Mouse (Mus musculus) neural tube, embryonic 14.5 days (tissue): Measurements from ENCODE around the gene Bid. TPM values are rescaled to one million over a fixed set of nuclear protein-coding genes. Genes with fewer than 3 reads are reported as not detected.

Experiments
- ATAC-seq: fragments of 200-750 bp; cut with Nextera tagmentation; 2 replicates; pipeline ENCODE4 v1.8.0; 2017; ENCODE audit warnings: low read depth, mild to moderate bottlenecking, moderate TSS enrichment, moderate library complexity
- H3K27ac ChIP-seq: fragments of 300-500 bp; sonication (generic); 2 replicates; pipeline ENCODE4 v1.5.1; 2014; ENCODE audit warnings: low read depth, mild to moderate bottlenecking, control low read depth, low read length, moderate library complexity, mixed read lengths
- H3K27me3 ChIP-seq: fragments of 300-500 bp; sonication (generic); 2 replicates; pipeline ENCODE4 v1.6.1; 2014; ENCODE audit warnings: low read length; ENCODE audit not compliant: control insufficient read depth, insufficient read depth
- H3K36me3 ChIP-seq: fragments of 300-500 bp; sonication (generic); 2 replicates; pipeline ENCODE4 v1.6.1; 2014; ENCODE audit warnings: low read length, mixed read lengths; ENCODE audit not compliant: control insufficient read depth, insufficient read depth
- H3K4me1 ChIP-seq: fragments of 300-500 bp; sonication (generic); 2 replicates; pipeline ENCODE4 v1.6.1; 2014; ENCODE audit warnings: low read length; ENCODE audit not compliant: control insufficient read depth, insufficient read depth
- H3K4me2 ChIP-seq: fragments of 300-500 bp; sonication (generic); 2 replicates; pipeline ENCODE4 v1.6.1; 2014; ENCODE audit warnings: mild to moderate bottlenecking, low read depth, low read length, control low read depth
- H3K4me3 ChIP-seq: fragments of 300-500 bp; sonication (generic); 2 replicates; pipeline ENCODE4 v1.5.1; 2014; ENCODE audit warnings: low read depth, low read length, control low read depth, mixed read lengths
- H3K9ac ChIP-seq: fragments of 300-500 bp; sonication (generic); replicated peaks from 2 replicates; pipeline ENCODE4 v1.6.1; 2014; ENCODE audit warnings: low read depth, mild to moderate bottlenecking, control low read depth, low read length, mixed read lengths
- H3K9me3 ChIP-seq: fragments of 300-500 bp; sonication (generic); 2 replicates; pipeline ENCODE4 v1.6.1; 2016; ENCODE audit warnings: low read length; ENCODE audit not compliant: control insufficient read depth
- WGBS: fragments of 180-500 bp; shearing (Covaris S2); extraction: QIAGEN DNeasy Blood & Tissue Kit; methylation state at CpG from one replicate; pipeline ENCODE4 v1.1.7; 2014; 5-methylcytosine and 5-hydroxymethylcytosine counted together
- polyA plus RNA-seq: library from polyadenylated mRNA; unstranded; fragments of >200 nt; fragmentation: Nextera tagmentation; extraction: Ambion mirVana; gene quantifications from 2 replicates; pipeline ENCODE4 v1.2.1, GENCODE M21; 2014

Gene Bid
- polyA plus RNA-seq, 1 experiment from 2014 or later, result 39.6 TPM

DNA sequence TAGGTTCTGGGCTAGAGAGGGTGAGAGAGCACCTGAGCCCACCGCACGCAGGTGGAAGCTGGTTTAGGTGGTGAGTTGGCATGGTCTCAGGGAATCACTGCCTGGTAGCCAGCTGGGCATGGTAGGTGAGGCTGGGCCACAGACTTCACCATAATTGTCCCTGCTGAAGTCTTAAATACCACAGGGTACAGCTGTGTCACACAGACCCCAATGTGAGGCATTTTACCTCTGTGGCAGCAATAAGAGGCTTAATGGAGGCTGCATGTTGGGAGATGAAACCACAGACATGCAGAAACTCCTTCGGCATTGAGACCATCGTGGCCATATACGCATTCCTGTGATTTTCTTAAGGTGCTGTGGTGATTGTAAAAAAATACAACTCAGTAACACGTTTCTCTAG lies 35.8 kb upstream of the Bid start:
- Histone ChIP-seq H3K9ac (no peak overlapping the region), H3K4me3 (no peak overlapping the region), H3K36me3 (peaks cover 33% of the 10 kb centered on the region), H3K9me3 (no peaks in the 10 kb centered on the region), H3K4me2 (no peak overlapping the region), H3K27ac (no peak overlapping the region), H3K27me3 (no peaks in the 10 kb centered on the region), H3K4me1 (no peaks in the 10 kb centered on the region)
- ATAC-seq, result no peak
- WGBS, result 89% methylated on average over 6 of the region's 6 CpGs

GRCm38 (mm10) chr6:120951311-120951710 lies 34.7 kb upstream of the Bid start:
- Histone ChIP-seq H3K9me3 (no peaks in the 10 kb centered on the region), H3K27me3 (no peaks in the 10 kb centered on the region), H3K27ac (no peak overlapping the region), H3K4me2 (no peak overlapping the region), H3K4me3 (no peak overlapping the region), H3K9ac (no peak overlapping the region), H3K4me1 (no peaks in the 10 kb centered on the region), H3K36me3 (peaks cover 29% of the 10 kb centered on the region)
- no peak for ATAC-seq
- WGBS, result 93% methylated on average over 6 of the region's 6 CpGs

GRCm38 (mm10) chr6:120945510-120945909 lies 28.9 kb upstream of the Bid start:
- 95% methylated on average over 9 of the region's 9 CpGs for WGBS
- Histone ChIP-seq H3K4me2 (no peak overlapping the region), H3K27me3 (no peaks in the 10 kb centered on the region), H3K9ac (no peak overlapping the region), H3K36me3 (peaks cover 15% of the 10 kb centered on the region), H3K9me3 (no peaks in the 10 kb centered on the region), H3K4me1 (no peaks in the 10 kb centered on the region), H3K4me3 (no peak overlapping the region), H3K27ac (no peak overlapping the region)
- no peak for ATAC-seq

DNA sequence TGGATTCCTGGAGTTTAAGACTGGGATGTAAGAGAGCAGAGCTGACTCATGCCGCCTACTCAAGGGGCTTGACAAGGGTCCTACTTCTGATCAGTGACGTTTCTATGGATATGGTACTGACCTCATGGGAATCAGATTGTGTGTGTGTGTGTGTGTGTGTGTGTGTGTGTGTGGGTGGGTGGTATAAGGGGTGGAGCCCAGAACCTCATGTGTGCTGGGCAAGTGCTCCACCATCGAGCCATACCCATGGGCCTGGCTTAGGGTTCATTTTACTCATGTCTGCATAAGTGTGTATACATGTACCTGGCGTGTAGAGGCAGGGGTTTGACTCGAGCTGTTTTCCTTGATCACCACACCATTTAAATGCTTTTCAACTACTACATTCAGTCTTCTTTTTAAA lies 27.3 kb upstream of the Bid start:
- Histone ChIP-seq H3K27me3 (no peaks in the 10 kb centered on the region), H3K4me3 (no peak overlapping the region), H3K36me3 (0 out of 2 replicates have a peak, but pooled peaks cover 6% of the 10 kb centered on the region), H3K9me3 (no peaks in the 10 kb centered on the region), H3K9ac (no peak overlapping the region), H3K27ac (no peak overlapping the region), H3K4me1 (no peaks in the 10 kb centered on the region), H3K4me2 (no peak overlapping the region)
- no peak for ATAC-seq
- 99% methylated on average over 5 of the region's 5 CpGs for WGBS

DNA sequence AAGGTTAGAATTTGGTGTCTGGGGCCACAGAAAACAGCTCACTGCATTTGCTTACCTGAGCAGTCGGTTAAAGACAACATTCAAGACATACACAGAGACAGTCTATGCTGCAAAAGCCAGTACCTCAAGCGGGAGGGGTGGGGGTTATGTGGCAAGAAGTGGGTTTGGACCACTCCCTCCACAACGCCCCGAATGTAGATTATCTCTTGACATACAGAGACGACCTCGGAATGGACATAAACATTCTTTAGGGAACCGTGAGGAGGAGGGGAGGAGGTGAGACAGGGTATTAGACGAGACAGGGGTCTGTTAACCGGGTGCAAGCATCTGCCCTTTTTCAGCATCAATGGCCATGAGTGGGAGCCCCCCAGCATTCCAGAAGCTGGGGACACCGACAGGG lies 26.9 kb upstream of the Bid start:
- WGBS, result 87% methylated on average over 10 of the region's 10 CpGs
- Histone ChIP-seq H3K36me3 (0 out of 2 replicates have a peak, but pooled peaks cover 6% of the 10 kb centered on the region), H3K27me3 (no peaks in the 10 kb centered on the region), H3K4me1 (no peaks in the 10 kb centered on the region), H3K4me2 (no peak overlapping the region), H3K27ac (no peak overlapping the region), H3K4me3 (no peak overlapping the region), H3K9ac (no peak overlapping the region), H3K9me3 (no peaks in the 10 kb centered on the region)
- ATAC-seq, result no peak

DNA sequence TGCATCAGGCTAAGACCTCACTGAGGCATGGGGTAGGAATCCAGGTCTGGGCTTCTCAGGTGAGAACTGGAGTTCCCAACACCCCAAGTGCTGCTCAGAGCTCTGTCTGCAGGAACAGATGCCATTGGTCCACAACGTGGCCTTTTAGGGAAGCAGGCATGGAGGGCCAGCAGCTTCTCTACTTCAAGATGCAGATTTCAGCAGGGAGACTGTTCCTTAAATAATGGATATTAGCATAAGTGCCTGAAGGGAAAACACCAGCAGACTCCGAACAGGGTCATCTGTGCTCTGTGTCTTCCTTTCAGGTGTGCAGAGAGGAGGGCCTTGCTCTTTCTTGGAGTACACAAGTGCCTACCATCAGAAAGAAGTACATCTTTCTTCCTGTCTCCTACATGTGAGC lies 26.4 kb upstream of the Bid start:
- H3K4me2 ChIP-seq, result no peak overlapping the region
- no peak overlapping the region for H3K9ac ChIP-seq
- H3K27ac ChIP-seq, result no peak overlapping the region
- 0 out of 2 replicates have a peak, but pooled peaks cover 3% of the 10 kb centered on the region for H3K36me3 ChIP-seq
- no peaks in the 10 kb centered on the region for H3K4me1 ChIP-seq
- ATAC-seq, result no peak
- no peaks in the 10 kb centered on the region for H3K9me3 ChIP-seq
- H3K4me3 ChIP-seq, result no peak overlapping the region
- 78% methylated on average over 2 of the region's 2 CpGs for WGBS
- no peaks in the 10 kb centered on the region for H3K27me3 ChIP-seq

DNA sequence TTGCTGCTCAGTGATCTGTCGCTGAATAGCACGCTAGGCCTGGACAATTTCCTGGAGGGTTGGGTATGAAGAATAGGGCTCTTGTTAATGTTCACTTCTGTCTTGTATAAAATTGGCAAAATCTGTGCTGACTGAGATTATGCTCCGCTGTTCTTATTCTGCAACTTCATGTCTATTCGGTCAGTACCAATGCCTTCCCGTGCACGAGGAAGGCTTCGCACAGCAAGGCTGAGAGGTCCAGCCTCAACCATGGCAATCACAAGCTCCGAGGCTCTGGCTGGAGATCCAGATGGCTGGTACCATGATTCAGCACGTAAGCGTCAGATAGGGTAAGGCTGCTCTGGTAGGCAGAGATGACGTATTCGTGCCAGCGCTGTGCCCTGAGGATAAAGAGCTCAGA lies 24.9 kb upstream of the Bid start:
- Histone ChIP-seq H3K4me3 (no peak overlapping the region), H3K27ac (no peak overlapping the region), H3K4me1 (no peaks in the 10 kb centered on the region), H3K9me3 (no peaks in the 10 kb centered on the region), H3K36me3 (no peaks in the 10 kb centered on the region), H3K27me3 (no peaks in the 10 kb centered on the region), H3K9ac (no peak overlapping the region), H3K4me2 (no peak overlapping the region)
- ATAC-seq, result no peak
- 97% methylated on average over 13 of the region's 13 CpGs for WGBS

DNA sequence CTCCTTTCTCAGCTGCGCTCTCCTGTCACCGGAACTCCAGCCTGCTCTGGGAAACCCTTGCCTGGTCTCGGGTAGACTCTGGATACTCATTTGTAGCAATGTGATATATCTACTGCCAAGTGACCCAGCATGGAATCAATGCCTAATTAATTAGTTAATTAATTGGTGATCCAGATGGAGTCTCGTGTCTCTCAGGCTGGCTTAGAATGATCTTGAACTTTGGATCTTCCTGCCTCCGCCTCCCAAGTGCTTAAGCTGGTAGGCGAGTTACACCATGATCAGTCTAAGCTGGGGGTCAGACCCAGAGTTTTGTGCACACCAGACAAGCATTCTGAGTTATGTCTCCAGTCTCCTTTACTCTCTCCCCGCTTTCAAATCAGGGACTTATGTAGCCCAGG lies 24.4 kb upstream of the Bid start:
- Histone ChIP-seq H3K9me3 (no peaks in the 10 kb centered on the region), H3K9ac (no peak overlapping the region), H3K27me3 (no peaks in the 10 kb centered on the region), H3K4me3 (no peak overlapping the region), H3K4me1 (no peaks in the 10 kb centered on the region), H3K36me3 (no peaks in the 10 kb centered on the region), H3K27ac (no peak overlapping the region), H3K4me2 (no peak overlapping the region)
- 75% methylated on average over 7 of the region's 7 CpGs for WGBS
- no peak for ATAC-seq

GRCm38 (mm10) chr6:120940446-120941083 lies 23.9 kb upstream of the Bid start:
- Histone ChIP-seq H3K9me3 (no peaks in the 10 kb centered on the region), H3K4me1 (no peaks in the 10 kb centered on the region), H3K27me3 (no peaks in the 10 kb centered on the region), H3K9ac (no peak overlapping the region), H3K4me2 (no peak overlapping the region), H3K4me3 (no peak overlapping the region), H3K36me3 (no peaks in the 10 kb centered on the region), H3K27ac (no peak overlapping the region)
- ATAC-seq, result no peak
- 84% methylated on average over 7 of the region's 7 CpGs for WGBS
